Mouse (Mus musculus) layer of hippocampus, adult 9-10 months (tissue): ENCODE results near the gene Coro1a.
"Not testable (repeated sequence)": the region's sequence is repeated elsewhere in the genome, so short reads cannot be mapped to it uniquely, and the experiment has no call there.

Source experiments
- DNase-seq: peaks from one replicate; pipeline ENCODE4 v3.0.0; 2022; ENCODE audit warnings: low spot score

Gene Coro1a

GRCm38 (mm10) chr7:126707442-126708174, at the start of gene Coro1a:
Gene Coro1a (minus strand): TSS chr7:126707787.
- DNase-seq: no peak

- no peak for DNase-seq
Measured at GRCm38 (mm10) chr7:126754866-126755265, 47.3 kb upstream of the Coro1a start.

- DNase-seq: no peak
Measured at GRCm38 (mm10) chr7:126749582-126750343, 42.2 kb upstream of the Coro1a start.

DNA sequence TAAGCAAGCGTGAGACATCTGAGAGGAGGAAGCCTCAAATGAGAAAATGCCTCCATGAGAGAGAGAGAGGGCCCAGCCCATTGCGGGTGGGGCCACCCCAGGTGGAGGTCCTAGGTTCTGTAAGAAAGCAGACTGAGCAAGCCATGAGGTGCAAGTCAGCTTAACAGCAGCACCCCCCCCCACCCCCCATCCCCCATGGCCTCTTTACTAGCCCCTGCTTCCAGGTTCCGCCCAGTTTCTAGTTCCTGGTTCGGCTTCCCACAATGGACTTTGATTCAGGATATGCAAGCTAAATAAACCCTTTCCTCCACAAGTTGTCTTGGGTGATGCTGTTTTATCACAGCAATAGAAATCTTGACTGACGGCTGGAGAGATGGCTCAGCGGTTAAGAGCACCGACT, 41.2 kb upstream of the Coro1a start:
- DNase-seq: no peak

DNA sequence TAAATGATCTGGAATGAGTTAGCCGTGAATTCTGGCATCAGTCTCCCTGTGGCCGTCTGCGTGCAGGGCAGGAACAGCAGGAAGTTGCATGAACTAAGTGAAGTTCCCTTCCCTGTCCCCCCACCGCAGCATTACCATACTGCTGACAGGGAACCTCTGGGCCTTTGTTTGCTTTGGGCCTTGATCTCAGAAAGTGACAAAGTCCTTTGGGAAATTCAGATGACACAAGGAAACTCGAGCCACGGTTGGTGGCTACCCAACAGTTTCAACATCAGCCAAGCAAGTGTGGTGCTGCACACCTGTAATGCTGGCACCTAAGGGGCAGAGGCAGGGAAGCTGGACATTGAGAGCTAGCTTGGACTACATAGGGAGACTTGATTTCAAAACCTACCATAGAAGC, 39.2 kb upstream of the Coro1a start:
- no peak for DNase-seq

- no peak for DNase-seq
Measured at GRCm38 (mm10) chr7:126746066-126746465, 38.5 kb upstream of the Coro1a start.

DNA sequence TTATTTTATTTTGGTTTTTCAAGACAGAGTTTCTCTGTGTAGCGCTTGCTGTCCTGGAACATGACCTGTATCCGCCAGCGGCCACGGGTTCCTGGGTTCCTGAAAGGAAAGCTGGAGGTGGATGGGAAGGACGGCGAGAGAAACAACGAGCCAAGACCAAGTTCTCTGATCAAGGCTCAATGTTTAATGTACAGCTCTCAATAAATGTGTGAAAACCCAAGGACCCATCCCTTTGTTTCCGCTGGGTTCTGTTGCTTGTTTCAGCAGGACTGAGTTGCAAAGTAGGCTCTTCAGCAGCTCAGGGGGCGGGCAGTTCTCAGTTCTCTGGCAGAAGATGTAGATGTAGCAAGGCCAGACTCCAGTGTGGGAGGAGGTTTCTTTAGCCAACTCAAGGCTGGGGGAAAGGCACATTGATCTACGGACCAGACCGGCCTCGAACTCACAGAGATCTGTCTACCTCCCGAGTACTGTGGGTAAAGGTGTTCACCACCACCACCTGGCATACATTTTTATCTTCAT, 34.4 kb upstream of the Coro1a start:
- DNase-seq: no peak

DNA sequence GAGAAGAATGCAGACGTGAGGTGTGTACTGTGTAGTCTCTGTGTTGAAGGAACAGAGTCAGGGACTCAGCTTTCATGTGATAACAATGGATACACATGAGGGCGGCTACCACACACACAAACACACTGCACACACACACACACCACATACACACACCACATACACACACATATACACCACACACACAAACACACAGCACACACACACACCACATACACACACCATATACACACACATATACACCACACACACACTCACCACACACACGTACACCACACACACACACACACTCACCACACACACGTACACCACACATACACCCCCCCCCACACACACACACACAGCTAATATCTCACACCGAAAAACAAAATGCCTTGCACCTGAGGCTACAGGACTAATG, 33.9 kb upstream of the Coro1a start:
- DNase-seq: no peak

- DNase-seq: no peak
Measured at GRCm38 (mm10) chr7:126740977-126741376, 33.4 kb upstream of the Coro1a start.

- no peak for DNase-seq
Measured at GRCm38 (mm10) chr7:126740132-126740735, 32.6 kb upstream of the Coro1a start.

- no peak for DNase-seq
Measured at GRCm38 (mm10) chr7:126739551-126739950, 32.0 kb upstream of the Coro1a start.

GRCm38 (mm10) chr7:126736122-126736521, 28.5 kb upstream of the Coro1a start:
- no peak for DNase-seq

GRCm38 (mm10) chr7:126730256-126730789, 22.7 kb upstream of the Coro1a start:
- not testable (repeated sequence) for DNase-seq

- DNase-seq: no peak
Measured at GRCm38 (mm10) chr7:126725667-126726066, 18.1 kb upstream of the Coro1a start.

GRCm38 (mm10) chr7:126725077-126725476, 17.5 kb upstream of the Coro1a start:
- DNase-seq: no peak

DNA sequence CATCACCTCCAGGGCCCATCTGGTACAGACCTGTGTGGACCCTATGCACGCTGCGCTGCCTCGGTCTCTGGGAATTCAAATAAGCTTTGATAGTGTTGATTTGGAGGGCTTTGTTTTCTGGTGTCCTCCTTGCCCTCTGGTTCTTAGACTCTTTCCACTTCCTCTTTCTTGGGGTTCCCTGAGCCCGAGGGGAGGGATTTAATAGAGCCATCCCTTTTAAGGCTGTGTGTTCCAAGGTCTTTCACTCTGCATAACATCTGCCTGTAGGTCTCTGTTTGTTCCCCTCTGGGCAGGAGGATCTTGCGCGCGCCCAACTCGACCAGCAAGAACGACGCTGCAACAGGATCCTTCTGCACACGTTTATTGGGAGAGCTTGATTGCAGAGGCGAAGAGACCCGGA, 14.0 kb upstream of the Coro1a start:
- DNase-seq: no peak

DNA sequence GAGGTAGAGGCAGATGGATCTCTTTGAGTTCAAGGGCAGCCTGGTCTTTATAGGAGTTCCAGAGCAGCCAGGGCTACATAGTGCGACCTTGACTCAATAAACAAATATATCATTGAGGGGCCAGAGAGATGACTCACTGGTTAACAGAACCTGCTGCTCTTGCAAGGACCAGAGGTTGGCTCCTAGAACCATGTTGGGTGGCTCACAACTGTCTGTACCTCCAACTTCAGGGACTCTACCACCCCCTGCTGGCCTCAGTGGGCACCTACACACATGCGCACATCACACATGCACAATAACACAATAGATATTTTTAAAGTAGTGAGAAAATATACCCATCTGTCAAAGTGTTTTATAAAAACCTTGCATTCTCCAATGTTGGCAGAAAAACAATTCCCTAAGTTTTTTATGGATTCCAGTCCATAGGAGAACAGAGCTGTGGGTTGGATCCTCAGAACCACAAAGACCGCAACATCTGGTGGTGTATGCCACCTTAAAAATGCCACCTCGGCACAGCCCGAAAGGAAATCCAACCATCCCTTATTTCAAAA, 11.3 kb upstream of the Coro1a start:
- no peak for DNase-seq

GRCm38 (mm10) chr7:126717566-126717965, 10.0 kb upstream of the Coro1a start:
- DNase-seq: no peak

GRCm38 (mm10) chr7:126715679-126716078, 8.1 kb upstream of the Coro1a start:
- no peak for DNase-seq

GRCm38 (mm10) chr7:126711910-126712309, 4.3 kb upstream of the Coro1a start:
- no peak for DNase-seq

DNA sequence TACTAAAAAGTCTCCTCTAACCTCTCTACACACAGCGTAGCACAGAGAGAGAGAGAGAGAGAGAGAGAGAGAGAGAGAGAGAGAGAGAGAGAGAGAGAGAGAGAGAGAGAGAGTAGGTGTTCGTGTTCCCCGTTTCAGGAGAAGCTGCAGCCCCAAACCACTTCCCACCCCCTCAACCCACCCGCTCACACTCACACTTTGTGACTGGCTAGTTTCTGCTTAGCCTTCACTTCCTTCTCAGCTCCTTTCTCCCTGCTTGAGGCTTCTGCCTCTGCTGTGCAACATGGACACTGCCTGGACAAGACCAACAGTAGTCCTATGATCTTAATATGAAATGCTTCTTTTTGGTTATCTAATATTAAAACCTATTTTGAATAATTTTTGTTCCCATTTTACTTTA, 2.7 kb upstream of the Coro1a start:
- no peak for DNase-seq
